Mouse (Mus musculus): ENCODE results near the gene 3110082I17Rik. TPM values are rescaled to one million over a fixed set of nuclear protein-coding genes. Genes with fewer than 3 reads are reported as not detected.

The 3110082I17Rik gene
- polyA plus RNA-seq, 1 experiment, result 0.97 TPM

DNA sequence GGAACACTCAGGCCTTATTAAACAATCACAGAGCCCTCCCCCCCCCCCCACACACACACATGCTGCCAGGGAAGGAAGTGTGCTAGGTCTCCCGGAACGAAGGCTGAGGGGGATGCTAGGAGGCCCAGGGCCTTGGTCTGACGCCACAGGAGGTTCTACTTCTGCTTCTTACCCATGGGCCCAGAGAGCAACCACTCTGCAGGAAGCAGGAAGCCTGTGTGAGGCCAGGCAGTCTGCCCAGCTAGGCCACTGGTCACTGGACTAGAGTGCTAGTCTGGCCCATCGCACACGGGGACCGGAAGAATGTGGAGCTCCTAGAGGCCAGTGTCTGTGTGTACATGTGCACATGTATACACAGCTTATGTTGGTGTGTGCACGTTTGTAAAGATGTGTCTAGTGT is 51.8 kb downstream of the 3110082I17Rik start:
- Histone ChIP-seq H3K4me3 (replicated peaks) (no peak overlapping the region), H3K27me3 (ENCODE audit: control insufficient read depth) (no peaks in the 10 kb centered on the region), H3K9me3 (ENCODE audit: control insufficient read depth, low read length) (no peaks in the 10 kb centered on the region), H3K36me3 (ENCODE audit: control insufficient read depth) (no peaks in the 10 kb centered on the region), H3K4me1 (ENCODE audit: control insufficient read depth) (peaks cover 28% of the 10 kb centered on the region)
- TF ChIP-seq TAL1 (IDR thresholded peaks at IDR 0.05; ENCODE audit: low read length), result no peak
- TF ChIP-seq GATA1 (IDR thresholded peaks at IDR 0.05; ENCODE audit: low read length), result no peak

DNA sequence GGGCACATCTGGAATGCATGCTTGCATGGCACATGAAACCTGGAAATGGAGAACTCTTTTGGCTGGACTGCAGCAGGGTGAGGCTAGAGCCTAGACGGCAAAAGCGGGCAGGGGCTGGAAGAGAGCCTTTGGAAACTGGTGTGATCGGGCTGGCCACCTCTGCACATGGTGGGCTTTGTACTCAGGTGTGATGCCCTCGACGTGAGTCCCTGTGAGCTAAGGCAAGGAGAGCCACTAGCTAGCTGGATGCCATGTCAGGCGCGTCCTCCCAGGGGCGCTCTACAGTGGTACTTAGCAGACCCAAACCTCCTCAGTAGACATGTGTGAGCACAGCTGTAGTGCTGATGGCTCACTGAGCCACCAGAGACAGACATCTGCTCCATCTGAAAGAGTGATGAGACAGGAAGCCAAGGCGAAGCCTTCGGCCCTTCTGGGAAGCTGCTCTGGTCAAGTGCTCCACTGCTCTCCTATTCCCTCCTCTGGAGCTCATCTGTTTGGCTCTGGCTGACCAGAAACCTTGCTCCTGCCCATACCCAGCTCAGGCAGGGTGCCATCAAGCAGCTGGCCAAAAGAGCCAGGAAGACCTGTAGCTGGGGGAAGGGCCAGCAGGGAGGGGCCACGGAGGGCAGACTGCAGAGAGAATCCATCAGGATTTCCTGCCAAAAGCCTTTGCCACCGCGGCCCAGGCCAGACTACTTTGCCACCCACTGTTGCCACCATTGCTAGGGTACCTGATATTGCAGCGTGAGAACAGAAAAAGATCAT is 53.0 kb downstream of the 3110082I17Rik start:
- H3K9me3 ChIP-seq (ENCODE audit: control insufficient read depth, low read length), result no peaks in the 10 kb centered on the region
- H3K4me1 ChIP-seq (ENCODE audit: control insufficient read depth), result peaks cover 28% of the 10 kb centered on the region
- H3K27me3 ChIP-seq (ENCODE audit: control insufficient read depth), result no peaks in the 10 kb centered on the region
- no peaks in the 10 kb centered on the region for H3K36me3 ChIP-seq (ENCODE audit: control insufficient read depth)
- TF ChIP-seq GATA1 (IDR thresholded peaks at IDR 0.05; ENCODE audit: low read length) (no peak), TAL1 (IDR thresholded peaks at IDR 0.05; ENCODE audit: low read length) (no peak)
- no peak overlapping the region for H3K4me3 ChIP-seq (replicated peaks)

DNA sequence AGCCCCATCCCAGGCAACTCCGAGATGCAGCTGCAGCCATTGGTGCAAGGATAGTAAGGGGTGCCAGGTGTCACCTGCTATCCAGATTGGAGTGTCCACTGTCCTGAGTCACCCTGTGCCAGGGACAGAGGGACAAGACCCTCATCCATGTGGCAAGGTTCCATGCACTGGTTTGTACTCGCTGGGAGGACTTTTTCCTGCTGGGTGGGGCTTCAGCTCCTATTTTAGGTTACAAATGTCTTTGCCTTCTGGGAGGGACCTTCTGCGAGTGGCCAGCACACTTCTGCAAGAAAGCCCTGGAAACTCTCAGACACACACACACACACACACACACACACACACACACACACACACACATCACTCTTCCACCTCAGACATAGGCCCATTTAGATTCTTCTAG is 54.4 kb downstream of the 3110082I17Rik start:
- Histone ChIP-seq H3K4me1 (ENCODE audit: control insufficient read depth) (peaks cover 28% of the 10 kb centered on the region), H3K36me3 (ENCODE audit: control insufficient read depth) (no peaks in the 10 kb centered on the region), H3K9me3 (ENCODE audit: control insufficient read depth, low read length) (no peaks in the 10 kb centered on the region), H3K4me3 (replicated peaks) (no peak overlapping the region), H3K27me3 (ENCODE audit: control insufficient read depth) (no peaks in the 10 kb centered on the region)
- TF ChIP-seq TAL1 (IDR thresholded peaks at IDR 0.05; ENCODE audit: low read length), result no peak
- no peak for TF ChIP-seq GATA1 (IDR thresholded peaks at IDR 0.05; ENCODE audit: low read length)

- TF ChIP-seq GATA1 (IDR thresholded peaks at IDR 0.05; ENCODE audit: low read length) (no peak), TAL1 (IDR thresholded peaks at IDR 0.05; ENCODE audit: low read length) (no peak)
- no peaks in the 10 kb centered on the region for H3K36me3 ChIP-seq (ENCODE audit: control insufficient read depth)
- H3K4me1 ChIP-seq (ENCODE audit: control insufficient read depth), result peaks cover 30% of the 10 kb centered on the region
- no peaks in the 10 kb centered on the region for H3K27me3 ChIP-seq (ENCODE audit: control insufficient read depth)
- H3K9me3 ChIP-seq (ENCODE audit: control insufficient read depth, low read length), result no peaks in the 10 kb centered on the region
- no peak overlapping the region for H3K4me3 ChIP-seq (replicated peaks)
Observed at GRCm38 (mm10) chr5:139405478-139405877, 54.8 kb downstream of the 3110082I17Rik start.

DNA sequence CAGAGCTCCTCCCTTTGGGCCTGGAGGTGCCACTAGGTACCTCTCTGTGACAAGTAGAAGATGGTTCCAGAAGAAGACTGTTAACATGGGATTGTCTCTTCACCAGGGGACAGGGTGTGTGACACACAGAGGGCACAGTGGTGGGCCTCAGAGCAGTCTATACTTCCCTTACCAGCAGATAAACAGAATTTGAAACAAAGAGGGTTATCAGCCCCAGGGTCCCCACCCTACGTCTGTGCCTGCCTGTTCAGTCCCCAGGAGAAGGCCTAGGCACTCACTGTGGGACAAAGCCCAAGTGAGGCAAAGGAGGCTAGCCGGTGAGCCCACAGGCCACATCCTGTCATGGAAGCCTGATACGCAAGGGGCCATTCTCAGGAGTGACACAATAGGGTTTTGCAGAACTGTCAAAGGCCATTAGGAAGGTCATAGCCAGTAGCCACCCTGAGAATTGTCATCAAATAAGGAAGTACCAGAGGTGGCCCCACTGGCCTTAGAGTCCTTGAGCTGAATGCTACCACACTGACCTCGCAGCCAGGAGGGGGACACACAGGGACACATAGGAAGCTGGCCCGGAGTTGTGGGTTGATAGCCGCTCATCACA is 55.4 kb downstream of the 3110082I17Rik start, which contains the start of gene C130050O18Rik:
Gene C130050O18Rik (plus strand): TSS at position 480 of the 601 bp plus-strand sequence.
- Histone ChIP-seq H3K36me3 (ENCODE audit: control insufficient read depth) (no peaks in the 10 kb centered on the region; the same call in 1 of the 2 replicates), H3K27me3 (ENCODE audit: control insufficient read depth) (no peaks in the 10 kb centered on the region), H3K4me1 (ENCODE audit: control insufficient read depth) (peaks cover 30% of the 10 kb centered on the region), H3K4me3 (replicated peaks) (no peak within 1 kb of the TSS), H3K9me3 (ENCODE audit: control insufficient read depth, low read length) (no peaks in the 10 kb centered on the region)
- TF ChIP-seq GATA1 (IDR thresholded peaks at IDR 0.05; ENCODE audit: low read length), result no peak
- no peak for TF ChIP-seq TAL1 (IDR thresholded peaks at IDR 0.05; ENCODE audit: low read length)

- H3K36me3 ChIP-seq (ENCODE audit: control insufficient read depth), result no peaks in the 10 kb centered on the region; the same call in 1 of the 2 replicates
- no peaks in the 10 kb centered on the region for H3K27me3 ChIP-seq (ENCODE audit: control insufficient read depth)
- H3K4me1 ChIP-seq (ENCODE audit: control insufficient read depth), result peaks cover 33% of the 10 kb centered on the region
- no peak overlapping the region for H3K4me3 ChIP-seq (replicated peaks)
- no peak for TF ChIP-seq TAL1 (IDR thresholded peaks at IDR 0.05; ENCODE audit: low read length)
- TF ChIP-seq GATA1 (IDR thresholded peaks at IDR 0.05; ENCODE audit: low read length), result no peak
- H3K9me3 ChIP-seq (ENCODE audit: control insufficient read depth, low read length), result no peaks in the 10 kb centered on the region
Observed at GRCm38 (mm10) chr5:139403692-139404260, 56.6 kb downstream of the 3110082I17Rik start.

- peaks cover 5% of the 10 kb centered on the region for H3K36me3 ChIP-seq (ENCODE audit: control insufficient read depth)
- no peaks in the 10 kb centered on the region for H3K27me3 ChIP-seq (ENCODE audit: control insufficient read depth)
- H3K4me3 ChIP-seq (replicated peaks), result no peak overlapping the region
- H3K4me1 ChIP-seq (ENCODE audit: control insufficient read depth), result peaks cover 50% of the 10 kb centered on the region
- no peaks in the 10 kb centered on the region for H3K9me3 ChIP-seq (ENCODE audit: control insufficient read depth, low read length)
- TF ChIP-seq TAL1 (IDR thresholded peaks at IDR 0.05; ENCODE audit: low read length), result no peak
- TF ChIP-seq GATA1 (IDR thresholded peaks at IDR 0.05; ENCODE audit: low read length), result no peak
Observed at GRCm38 (mm10) chr5:139402106-139402505, 58.2 kb downstream of the 3110082I17Rik start.

DNA sequence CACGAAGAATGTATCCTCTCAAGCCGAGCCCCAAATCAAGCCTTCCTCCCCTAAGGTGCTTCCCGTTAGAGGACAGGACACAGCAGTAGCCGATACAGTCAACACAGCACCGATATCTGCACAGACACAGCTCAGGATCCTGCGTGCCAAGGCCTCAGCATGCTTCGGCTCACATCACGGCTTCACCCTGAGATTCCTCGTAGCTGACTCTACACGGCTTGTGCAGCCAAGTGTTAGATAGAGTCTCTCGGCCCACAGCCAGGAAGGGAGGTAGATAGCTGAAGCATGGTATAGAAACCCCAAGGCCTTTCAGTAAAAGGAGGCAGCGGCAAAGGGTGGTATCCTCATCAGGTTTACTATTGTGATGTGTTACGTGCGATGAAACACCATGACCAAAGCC is 60.3 kb downstream of the 3110082I17Rik start:
- Histone ChIP-seq H3K4me3 (replicated peaks) (no peak overlapping the region), H3K27me3 (ENCODE audit: control insufficient read depth) (no peaks in the 10 kb centered on the region), H3K9me3 (ENCODE audit: control insufficient read depth, low read length) (no peaks in the 10 kb centered on the region), H3K36me3 (ENCODE audit: control insufficient read depth) (peaks cover 26% of the 10 kb centered on the region), H3K4me1 (ENCODE audit: control insufficient read depth) (peaks cover 55% of the 10 kb centered on the region)
- TF ChIP-seq GATA1 (IDR thresholded peaks at IDR 0.05; ENCODE audit: low read length) (no peak), TAL1 (IDR thresholded peaks at IDR 0.05; ENCODE audit: low read length) (no peak)

- H3K27me3 ChIP-seq (ENCODE audit: control insufficient read depth), result no peaks in the 10 kb centered on the region
- H3K9me3 ChIP-seq (ENCODE audit: control insufficient read depth, low read length), result no peaks in the 10 kb centered on the region
- TF ChIP-seq TAL1 (IDR thresholded peaks at IDR 0.05; ENCODE audit: low read length) (no peak), GATA1 (IDR thresholded peaks at IDR 0.05; ENCODE audit: low read length) (no peak)
- peaks cover 38% of the 10 kb centered on the region for H3K36me3 ChIP-seq (ENCODE audit: control insufficient read depth)
- no peak overlapping the region for H3K4me3 ChIP-seq (replicated peaks)
- H3K4me1 ChIP-seq (ENCODE audit: control insufficient read depth), result peaks cover 55% of the 10 kb centered on the region
Observed at GRCm38 (mm10) chr5:139398786-139399185, 61.5 kb downstream of the 3110082I17Rik start.

Data from erythroblast, embryonic 14.5 days (primary cell).